Mouse (Mus musculus): ENCODE results near the gene Samd8. TPM values are rescaled to one million over a fixed set of nuclear protein-coding genes. Genes with fewer than 3 reads are reported as not detected.

Samd8 gene
- total RNA-seq, 4 experiments from 2014 or later, result 73.0 to 85.3 (median 75.7) TPM

DNA sequence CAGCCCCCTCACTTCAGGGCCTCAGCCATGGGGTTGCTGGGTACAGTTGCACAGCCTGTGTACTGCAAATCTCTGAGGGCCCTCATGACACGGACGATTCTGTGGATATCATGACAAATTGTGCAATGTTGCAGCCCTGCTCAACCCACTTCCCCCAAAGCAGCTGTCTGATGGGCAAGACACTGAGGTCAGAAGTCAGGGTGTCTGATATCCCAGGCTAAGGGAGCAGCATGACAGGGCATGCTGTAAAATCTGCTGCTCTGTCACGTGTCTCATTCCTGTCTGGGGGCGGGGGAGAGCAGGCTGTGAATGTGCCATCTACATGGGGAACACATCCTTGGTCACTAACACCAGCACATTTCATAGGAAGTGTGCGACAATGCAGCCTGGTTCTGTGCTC is 5.2 kb upstream of the Samd8 start:
- DNase-seq (ENCODE audit: low spot score in 2 of 2), result no peak

DNA sequence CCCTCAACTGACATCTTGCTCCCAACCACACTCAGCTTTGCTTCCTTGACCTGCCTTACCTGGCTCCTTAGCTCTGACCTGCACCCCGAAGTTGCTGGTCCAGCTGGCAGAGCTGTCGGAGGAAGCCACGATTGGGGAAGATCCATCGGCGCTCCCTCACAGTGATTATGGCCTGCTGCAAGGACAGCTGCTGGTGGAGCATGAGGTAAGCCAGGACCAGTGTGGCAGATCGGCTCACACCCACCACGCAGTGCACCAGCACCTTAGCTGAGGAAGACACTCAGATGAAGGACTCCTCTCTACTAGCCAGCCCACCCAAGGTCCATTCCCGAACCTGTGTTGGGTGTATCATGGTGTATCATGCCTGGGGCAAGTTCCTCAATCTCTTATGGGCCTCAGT is 4.1 kb upstream of the Samd8 start:
- DNase-seq (ENCODE audit: low spot score in 2 of 2), result no peak

DNA sequence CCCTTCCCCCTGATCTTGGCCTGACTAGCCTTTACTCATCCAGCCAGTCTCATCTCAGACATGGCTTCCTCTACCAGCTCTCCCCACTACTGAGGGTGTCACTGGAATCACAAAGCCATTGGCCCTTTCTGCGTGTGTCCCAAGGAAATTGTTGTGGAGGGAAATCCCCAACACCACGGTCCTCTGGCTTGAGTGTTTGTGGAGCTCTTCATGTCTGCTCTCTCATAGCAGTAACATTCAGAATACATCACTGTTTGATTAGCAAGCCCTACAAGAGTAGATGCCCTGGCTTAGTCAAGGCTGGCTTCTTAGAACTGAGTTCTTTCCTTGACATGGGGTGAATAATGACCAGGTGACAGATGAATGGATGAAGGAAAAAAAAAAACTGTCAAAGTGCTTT is 3.5 kb upstream of the Samd8 start:
- no peak for DNase-seq (ENCODE audit: low spot score in 2 of 2)

DNA sequence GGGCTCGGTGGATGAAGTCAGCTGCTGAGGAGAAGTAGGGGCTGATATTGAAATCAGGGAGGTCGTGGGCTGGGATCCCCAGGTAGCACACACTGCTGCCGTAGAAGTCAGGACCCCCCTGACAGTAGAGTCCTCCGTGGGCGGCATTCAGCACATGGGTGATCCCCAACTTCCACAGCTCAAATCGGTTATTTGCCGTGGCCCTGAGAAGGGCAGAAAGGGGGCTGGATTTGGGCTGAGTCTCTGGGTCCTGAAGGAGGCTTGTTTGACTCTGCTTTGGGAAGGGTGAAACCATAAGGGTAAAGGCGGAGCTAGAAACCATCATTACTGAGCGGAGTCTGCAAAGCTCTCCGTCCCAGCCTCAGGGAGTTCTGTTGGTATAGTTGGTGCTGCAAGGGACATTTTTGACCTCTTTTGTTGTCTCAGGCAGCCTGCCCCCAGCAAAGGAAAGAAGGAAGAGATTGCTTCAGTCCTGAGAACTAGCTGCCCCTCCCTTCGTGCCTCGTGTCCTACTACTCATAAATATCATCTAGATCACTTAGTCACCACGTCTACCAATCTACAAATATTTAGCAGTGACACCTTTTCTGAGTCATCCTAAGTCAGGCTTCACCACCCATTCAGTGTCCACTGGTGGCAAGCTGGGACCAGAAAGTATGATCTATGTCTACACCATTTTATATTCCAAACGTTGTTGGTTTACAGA is 2.7 kb upstream of the Samd8 start:
- DNase-seq (ENCODE audit: low spot score in 2 of 2), result no peak

DNA sequence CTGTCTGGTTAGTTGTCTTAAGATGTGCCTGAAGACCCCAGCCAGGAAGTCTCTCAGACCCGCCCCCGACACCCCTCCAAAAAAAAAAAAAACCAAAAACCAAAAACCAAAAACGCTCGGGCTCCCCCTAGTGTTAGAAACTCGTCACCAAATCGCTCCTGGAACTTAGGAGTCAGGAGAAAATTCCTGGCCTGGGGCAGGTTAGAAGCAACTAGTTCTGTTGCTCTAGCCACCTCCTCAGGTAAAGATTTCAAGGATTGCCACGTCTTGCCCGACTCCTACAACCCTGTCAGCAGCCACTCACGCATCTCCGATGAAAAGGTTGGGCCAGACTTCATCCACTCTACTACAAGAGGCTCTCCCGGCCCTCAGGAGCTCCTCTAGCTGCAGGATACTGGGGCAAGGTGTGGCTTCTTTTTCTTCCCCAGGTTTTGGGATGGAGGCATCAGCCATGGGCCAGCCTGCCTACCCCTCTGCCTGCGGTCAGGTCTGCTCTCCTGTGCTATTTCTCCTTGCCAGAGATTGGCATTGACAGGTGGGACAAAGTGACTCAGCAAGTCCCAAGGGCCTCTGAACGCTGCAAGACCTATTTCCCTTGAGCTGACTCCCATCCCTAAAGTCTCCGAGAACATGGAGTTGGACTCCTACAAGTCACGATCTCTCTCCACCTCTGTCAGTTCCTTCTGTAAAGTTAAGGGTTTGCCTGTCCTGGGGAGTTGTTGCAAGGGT is 2.0 kb upstream of the Samd8 start:
- DNase-seq (ENCODE audit: low spot score in 2 of 2), result peak in 1 of 2 experiments; percentile 38

DNA sequence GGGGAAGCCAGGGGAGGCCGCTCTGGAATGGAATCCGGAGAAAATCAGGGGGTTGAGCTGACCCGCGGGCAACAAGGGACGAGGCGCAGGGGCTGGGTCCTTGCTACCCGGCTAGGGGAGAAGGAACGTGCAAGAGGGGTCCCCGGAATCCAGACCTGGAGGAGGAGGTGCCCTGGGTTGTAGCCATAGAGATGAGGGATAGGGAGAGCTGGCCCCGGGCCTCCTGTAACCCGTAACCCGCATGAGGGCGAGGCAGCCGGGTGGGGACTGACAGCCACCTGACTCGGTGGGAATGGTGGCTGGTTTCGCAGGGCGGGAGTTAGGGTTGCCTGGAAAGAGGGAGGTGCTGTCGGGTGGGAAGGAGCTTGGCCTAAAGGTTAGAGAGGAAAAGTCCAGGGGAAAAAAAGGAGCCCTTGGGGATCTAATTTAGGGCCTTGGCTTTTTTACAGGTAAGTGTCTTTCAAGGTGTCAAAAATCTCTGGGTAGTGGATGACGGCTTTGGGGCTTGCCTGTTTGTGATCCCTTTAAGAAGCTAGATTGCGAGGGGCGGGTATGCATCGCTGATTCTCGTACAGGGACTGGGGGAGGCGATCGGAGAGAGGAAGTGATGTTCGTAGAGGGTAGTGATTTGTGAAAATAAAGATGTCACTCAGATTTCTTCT is 681 bp downstream of the Samd8 start, which contains the start of gene Dusp13:
Gene Dusp13, minus strand, starts transcription at position 301 of the 662 bp plus-strand sequence.
- DNase-seq (ENCODE audit: low spot score in 2 of 2), result peak in 1 of 2 experiments; percentile 51

DNA sequence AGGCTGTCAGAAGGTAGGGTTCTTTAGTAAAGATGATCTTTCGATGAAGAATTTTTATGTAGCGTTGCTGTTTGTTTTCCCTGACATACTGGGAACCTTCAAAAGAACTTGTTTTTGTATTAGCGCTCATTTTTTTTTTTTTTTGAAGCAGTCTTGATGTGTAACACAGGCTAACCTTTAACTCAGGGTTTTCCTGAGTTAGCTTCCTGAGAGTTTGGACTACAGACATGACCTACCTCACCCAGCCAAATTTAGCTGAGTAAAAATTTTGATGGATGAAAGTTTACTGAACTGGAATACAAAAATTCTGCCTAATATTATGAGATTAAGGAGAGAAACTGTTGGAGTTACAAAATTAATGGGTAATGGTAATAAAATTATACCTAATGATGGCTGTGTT is 2.1 kb downstream of the Samd8 start:
- DNase-seq (ENCODE audit: low spot score in 2 of 2), result no peak

DNA sequence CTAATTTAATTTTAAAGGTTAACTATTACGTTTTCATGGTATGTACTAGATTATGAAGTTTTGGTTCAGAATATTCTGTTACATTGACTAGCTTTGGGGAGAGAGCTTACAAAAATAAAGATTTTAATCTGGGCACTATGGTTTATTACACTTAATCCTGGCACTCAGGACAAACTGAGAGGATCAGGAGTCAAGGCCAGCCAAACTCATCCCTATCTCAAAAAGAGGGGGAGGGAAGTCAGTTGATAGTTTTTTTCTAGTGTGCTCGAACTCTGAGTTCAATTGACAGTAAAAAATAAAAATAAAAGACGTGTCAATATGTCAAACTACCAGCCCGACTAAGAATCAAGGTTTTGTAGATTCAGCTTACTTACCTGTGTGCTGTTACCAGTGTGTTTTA is 3.0 kb downstream of the Samd8 start:
- DNase-seq (ENCODE audit: low spot score in 2 of 2), result no peak

DNA sequence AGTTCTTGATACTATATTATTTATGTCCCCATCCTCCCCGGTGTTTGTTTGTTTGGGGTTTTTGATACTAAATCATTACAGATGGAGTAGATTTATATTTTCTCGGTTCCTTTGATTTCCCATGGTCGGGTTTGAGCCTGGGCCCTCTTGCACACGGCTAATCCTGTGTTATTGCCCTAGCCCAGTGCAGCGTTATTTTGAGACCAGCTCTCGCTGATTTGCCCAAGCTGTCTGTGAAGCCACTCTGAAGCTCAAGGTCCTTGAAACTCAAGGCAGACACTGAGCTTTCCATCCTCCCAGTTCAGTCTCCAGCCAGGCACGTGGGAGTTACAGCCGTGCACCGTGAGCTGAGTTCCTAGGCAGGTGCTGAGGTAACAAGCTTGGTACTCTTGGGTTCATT is 11.2 kb downstream of the Samd8 start:
- no peak for DNase-seq (ENCODE audit: low spot score in 2 of 2)

DNA sequence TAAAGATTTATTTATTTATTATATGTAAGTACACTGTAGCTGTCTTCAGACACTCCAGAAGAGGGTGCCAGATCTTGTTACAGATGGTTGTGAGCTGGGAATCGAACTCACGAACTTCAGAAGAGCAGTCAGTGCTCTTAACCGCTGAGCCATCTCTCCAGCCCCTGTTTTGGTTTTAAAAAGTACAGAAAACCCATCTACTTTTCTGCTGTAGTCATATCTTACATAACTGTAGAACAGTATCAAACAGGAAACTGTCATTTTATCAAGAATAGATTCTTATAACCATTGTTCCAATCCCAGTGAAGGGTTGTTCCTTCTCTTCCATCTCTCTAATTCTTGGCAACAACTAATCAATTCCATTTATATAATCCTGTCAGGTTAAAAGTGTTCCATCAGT is 13.4 kb downstream of the Samd8 start:
- no peak for DNase-seq (ENCODE audit: low spot score in 2 of 2)

DNA sequence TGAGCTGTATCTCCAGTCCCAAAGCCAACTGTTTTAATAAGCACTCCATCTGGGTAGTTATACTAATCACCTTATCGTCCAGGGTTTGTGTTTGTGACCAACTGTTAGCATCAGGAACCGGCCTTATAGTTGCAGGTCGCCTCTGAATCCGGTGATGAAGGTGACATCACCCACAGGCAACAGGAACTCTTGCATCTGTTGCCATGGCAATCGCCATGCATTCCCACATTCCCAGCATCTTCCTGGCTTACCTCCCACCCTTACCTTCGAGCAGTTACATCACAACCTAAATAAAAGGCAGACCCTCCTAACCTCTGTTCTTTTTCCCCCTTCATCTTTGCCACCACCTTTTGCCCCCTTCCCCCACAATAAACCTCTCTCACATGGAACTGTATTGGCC is 14.3 kb downstream of the Samd8 start:
- DNase-seq (ENCODE audit: low spot score in 2 of 2), result no peak

DNA sequence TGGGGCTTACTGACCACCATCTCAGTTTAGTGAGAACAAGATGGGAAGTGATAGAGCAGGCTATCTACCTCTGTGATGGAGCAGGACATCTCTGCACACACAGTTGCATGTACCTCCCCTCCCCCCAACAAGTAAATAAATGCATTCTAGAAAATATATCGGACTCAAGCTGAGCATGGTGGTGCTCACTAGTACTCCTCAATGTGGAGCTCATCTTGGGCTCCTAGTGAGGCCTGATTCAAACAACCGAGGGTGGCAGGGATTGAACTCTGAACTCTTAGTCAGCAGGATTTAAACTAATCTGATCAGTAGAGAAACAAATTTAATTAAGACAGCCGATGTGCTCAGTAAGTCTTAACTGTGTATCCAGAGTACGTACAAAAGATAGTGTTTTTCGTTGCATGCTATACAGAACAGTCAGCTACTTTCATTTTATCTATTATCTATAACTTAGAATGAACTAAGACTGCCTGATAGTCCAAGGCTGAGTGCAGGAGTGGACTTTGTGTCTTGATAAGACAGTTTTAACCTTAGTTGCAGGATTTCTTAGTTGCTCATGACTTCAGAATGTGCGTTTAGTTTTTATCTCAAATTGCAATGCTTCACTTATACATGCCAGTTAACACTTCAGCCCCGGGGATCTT is 15.5 kb downstream of the Samd8 start:
- no peak for DNase-seq (ENCODE audit: low spot score in 2 of 2)

DNA sequence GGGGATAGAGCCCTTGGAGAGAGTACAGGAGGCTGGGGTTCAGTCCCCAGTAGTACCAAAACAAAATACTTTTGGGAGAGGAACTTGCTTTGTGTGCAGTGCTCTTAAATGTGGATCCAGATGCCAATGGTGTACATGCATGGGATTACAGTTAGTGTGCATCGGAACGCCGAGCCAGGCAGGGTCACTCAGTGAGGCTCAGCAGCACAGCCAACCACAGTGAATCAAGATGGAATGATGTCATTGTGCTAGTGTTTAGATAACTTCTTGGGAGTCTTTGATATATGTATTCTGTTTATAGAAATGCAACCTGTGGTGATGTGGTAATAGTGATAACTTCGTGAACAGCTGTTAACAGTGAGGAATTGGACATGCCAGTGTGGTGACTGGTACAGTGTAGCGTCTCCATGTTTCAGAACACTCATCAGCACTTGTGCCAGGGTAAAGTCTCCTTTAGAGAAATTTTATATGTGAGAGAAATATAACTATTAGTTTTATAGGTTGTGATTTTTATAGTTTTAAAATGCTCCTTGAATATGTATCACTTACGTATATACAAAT is 16.1 kb downstream of the Samd8 start:
- no peak for DNase-seq (ENCODE audit: low spot score in 2 of 2)

DNA sequence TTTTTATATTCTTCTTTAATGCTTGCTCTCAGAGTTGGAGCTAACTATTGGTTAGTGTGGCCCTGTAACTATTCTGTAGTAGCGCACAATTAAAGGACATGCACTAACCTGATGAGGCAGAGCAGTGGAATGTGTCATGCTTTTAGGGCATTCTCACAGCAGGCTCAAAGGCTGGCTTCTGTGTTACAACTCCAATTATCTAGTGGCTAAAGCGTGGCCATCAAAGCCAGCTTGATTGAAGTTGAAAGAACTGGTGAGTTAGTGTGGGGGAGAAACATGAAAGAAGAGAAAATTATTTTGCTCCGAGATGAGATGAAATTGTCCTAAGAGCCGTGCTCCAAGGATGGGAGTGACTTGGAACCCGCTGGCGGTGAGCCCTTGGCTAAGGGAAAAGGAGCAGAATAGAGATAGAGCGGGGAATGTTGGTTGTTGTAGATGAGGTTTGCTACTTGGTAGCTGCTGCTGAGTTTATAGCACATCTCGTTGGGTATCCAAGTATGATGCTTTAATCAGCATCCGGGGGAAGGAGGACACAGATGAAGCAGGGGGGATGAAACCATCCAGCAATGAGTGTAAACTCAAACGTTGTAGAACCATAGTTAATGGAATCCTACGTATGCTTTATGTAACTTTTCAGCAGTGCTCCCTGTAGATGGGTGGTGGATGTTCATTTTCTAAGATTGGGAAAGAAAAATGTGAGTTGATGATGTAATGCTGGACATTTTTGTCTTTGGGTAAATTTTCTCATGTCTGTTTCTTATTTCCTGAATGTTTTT is 22.4 kb downstream of the Samd8 start:
- no peak for DNase-seq (ENCODE audit: low spot score in 2 of 2)

DNA sequence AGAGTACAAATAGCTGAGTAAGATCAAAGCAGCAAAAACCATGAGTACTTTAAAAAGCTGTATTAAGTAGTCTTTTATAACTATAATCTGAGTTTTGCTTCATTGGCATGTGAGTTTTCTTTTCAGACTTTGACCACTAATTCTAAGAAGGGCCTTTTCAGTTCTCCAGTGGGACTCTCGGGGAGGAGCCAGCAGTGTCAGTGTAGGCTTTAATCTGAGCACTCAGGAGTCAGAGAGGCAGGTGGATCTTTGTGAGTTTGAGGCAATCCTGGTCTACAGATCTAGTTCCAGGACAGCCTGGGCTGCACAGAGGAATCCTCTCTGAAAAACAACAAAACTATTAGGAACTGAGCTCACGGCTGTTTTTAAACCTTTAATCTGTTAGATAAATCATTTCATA is 23.6 kb downstream of the Samd8 start:
- DNase-seq (ENCODE audit: low spot score in 2 of 2), result no peak

DNA sequence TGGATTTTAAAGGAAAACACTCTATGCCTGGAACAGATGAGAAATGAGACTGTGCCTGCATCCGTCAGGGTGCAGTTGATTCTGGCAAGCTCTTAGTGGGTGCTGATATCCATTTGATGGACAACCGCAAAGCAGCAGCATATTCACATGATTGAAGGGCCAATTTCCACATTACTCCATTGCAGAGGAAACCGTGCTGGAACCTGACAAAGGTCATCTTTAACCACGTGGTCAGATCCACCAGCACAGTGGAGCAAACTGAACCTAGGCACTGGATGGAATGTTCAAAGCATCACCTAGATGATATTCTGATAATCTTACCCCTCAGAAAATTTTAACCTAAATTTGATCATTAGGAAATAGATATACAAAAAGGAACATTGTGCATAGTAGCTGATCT is 25.9 kb downstream of the Samd8 start:
- DNase-seq (ENCODE audit: low spot score in 2 of 2), result no peak

DNA sequence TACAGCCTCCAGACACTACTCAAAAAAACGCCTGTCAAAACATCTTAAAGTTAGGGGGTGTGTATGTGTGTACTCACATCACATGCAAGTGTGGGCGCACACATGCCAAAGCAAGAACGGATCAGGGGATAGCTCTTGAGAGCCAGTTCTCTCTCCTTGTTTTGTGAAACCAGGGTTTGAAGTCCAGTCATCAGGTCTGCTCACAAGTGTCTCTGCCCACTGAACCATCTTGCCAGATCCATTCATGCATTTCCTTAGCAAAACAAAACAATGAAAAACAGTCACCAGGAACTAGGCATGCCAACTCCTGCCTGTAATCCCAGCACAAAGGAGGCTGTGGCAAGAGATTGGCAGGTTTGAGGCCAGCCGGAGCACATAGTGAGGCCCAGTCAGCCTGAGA is 36.2 kb downstream of the Samd8 start:
- no peak for DNase-seq (ENCODE audit: low spot score in 2 of 2)

DNA sequence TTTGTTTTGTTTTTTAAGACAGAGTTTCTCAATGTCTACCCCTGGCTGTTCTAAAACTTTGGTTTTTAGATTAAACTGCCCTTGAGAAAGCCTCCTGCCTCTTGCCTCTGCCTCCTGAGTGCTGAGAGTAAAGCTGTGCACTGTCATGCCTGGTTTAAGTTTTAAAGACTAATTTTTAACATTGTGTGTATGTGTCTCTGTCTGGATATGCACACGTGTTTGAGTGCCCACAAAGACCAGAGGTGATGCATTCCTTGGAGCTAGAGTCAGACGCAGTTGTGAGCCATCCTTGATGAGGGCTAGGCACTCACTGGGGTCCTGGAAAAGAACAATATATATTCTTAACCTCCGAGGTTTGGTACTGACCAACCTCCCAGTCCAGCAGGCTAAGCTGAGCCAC is 37.0 kb downstream of the Samd8 start:
- DNase-seq (ENCODE audit: low spot score in 2 of 2), result no peak

DNA sequence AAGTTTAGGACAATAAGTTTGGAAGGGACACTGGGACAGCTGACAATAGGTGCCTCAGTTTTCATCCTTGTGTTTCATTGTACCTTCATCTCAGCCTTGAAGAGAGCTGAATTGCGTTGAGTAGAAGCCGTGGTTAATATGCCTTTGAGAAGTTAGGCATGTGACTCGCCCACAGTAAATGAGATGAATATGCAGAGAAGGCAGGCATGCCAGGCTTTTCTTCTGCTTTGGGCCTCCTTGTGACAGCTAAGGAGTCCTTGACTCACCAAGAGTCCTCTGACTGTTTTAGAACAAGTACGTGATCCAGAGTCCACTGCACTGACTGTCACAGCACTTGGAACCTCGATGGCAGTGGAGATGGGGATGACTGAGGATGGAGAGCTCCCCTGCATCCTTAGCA is 37.8 kb downstream of the Samd8 start:
- peak in 1 of 2 experiments; percentile 53 for DNase-seq (ENCODE audit: low spot score in 2 of 2)

DNA sequence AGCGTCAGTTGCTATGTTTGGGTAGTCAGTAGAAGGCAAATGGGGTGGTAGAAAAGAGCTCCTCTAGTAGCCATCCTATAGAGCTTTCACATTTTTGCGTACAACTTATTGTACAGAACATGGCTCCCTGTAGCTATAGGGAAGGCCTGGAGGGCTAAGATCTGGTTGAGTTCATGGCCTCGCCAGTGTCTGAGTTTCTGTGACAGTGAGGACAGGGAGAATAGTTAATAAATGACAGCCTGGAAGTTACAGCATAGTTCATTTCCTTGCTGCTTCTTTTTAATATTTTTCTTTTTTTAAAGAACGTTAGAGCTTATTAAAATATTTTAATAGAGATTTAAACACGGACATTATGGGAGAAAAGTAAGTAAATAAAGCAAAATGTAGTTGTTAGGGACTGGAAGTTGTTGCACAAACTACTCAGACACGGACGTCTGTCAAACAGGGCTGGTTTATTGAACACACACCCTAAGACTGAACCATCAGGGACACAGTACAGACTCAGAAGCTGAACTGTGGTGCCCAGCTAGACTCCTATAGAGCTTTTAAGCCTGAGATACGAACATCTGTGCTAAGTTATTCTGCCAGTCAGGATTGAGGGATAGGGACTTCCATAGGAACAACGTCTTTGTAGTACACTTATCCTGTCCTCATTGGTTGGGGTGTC is 40.4 kb downstream of the Samd8 start:
- no peak for DNase-seq (ENCODE audit: low spot score in 2 of 2)

All from left cerebral cortex, adult 8-10 months (tissue).